Mouse (Mus musculus): ENCODE measurements around the gene Pik3ip1.

GRCm38 (mm10) chr11:3337173-3337955 is 7.2 kb downstream of the Pik3ip1 start:
- TF ChIP-seq POLR2A (IDR thresholded peaks at IDR 0.05; ENCODE audit: low read depth, low read length): no peak
- no peak for TF ChIP-seq CTCF (IDR thresholded peaks at IDR 0.05; ENCODE audit: extremely low read depth, insufficient read length, insufficient replicate concordance, low read depth, low read length)
